14 mouse cellular contexts compared by ENCODE assay signal in genomic region chr13:79018051-79018450, GRCm38 (mm10).
DNase-seq lines count a peak whose midpoint lies in the region.
"Had no signal": no experiment of that assay in that cellular context is flagged by ENCODE, and none has a peak within 500 bp of the region (broad histone marks: within the 10 kb centered on the region; RNA-seq: fewer than 3 reads in every experiment).

No protein-coding gene starts in this region.

- intact Hi-C loops in heart, postnatal 36 days (cut with DNase I): no loop called here
- intact Hi-C loops in left cerebral cortex, postnatal 4 days (cut with DNase I): no loop called here
- intact Hi-C loops in left cerebral cortex, postnatal 14 days (cut with DNase I): no loop called here

- peak; percentile 14 to 45 for DNase-seq in cerebellum, postnatal 14 days
- DNase-seq in cerebellum, postnatal 25 days: no peak
- peak; percentile 77 for DNase-seq in heart, adult 11 months
- DNase-seq in heart, postnatal 36 days: no peak
- peak; percentile 63 for DNase-seq in left cerebral cortex, postnatal 4 days
- no peak for DNase-seq in left cerebral cortex, postnatal 14 days (ENCODE audit: low spot score in 2 of 2)
- DNase-seq: adrenal gland, adult 2 months; adrenal gland, postnatal 10 days; adrenal gland, postnatal 25 days; cerebellum, adult 11-12 months; cerebellum, adult 2 months; cerebellum, adult 9-10 months; cerebellum, postnatal 36 days; embryo, embryonic 11 days had no signal

Comparison
In these comparisons a context has a peak if more than half of its experiments do, and no peak if none do; other contexts are left out.
1. DNase-seq: peak in cerebellum, postnatal 14 days (2 of 2), heart, adult 11 months (single experiment) and left cerebral cortex, postnatal 4 days (single experiment); none in cerebellum, postnatal 25 days (0 of 2), heart, postnatal 36 days (0 of 2) and left cerebral cortex, postnatal 14 days (0 of 2).